Mouse (Mus musculus): ENCODE measurements around the gene Krtap29-1.
A peak's percentile ranks its signal among the peaks of the same experiment; 100 is the strongest.

Gene Krtap29-1

GRCm38 (mm10) chr11:99937751-99938264 lies 41.0 kb downstream of the Krtap29-1 start:
- peak; percentile 72 for DNase-seq (ENCODE audit: low read depth, low spot score)

GRCm38 (mm10) chr11:99935991-99936390 lies 42.9 kb downstream of the Krtap29-1 start, which contains the start of gene Krtap31-2:
Gene Krtap31-2 (plus strand): TSS chr11:99936291.
- DNase-seq (ENCODE audit: low read depth, low spot score): no peak

Measured in ES-CJ7 (cell line).